Mouse (Mus musculus): ENCODE measurements at regions not wholly inside any gene's neighbourhood (a gene's known extent, or its start where the extent isn't known, plus 50 kb on each side); places are given as distances from the start of the nearest gene placed in this dataset.

- Histone ChIP-seq H3K9ac (ENCODE audit: low read depth, low read length) (no peak overlapping the region), H3K36me3 (ENCODE audit: control insufficient read depth, insufficient read depth, low read length) (no peaks in the 10 kb centered on the region), H3K79me2 (ENCODE audit: control insufficient read depth, insufficient read depth, low read length) (no peaks in the 10 kb centered on the region), H3K27me3 (ENCODE audit: control insufficient read depth, insufficient read depth, low read length) (no peaks in the 10 kb centered on the region), H3K4me1 (ENCODE audit: control insufficient read depth, insufficient read depth, low read length) (no peaks in the 10 kb centered on the region), H3K27ac (replicated peaks; ENCODE audit: insufficient read depth, low read depth, low read length) (no peak overlapping the region), H3K4me3 (ENCODE audit: insufficient read depth, low read depth, low read length) (no peak overlapping the region)
- TF ChIP-seq POLR2A (IDR thresholded peaks at IDR 0.05; ENCODE audit: extremely low read depth, insufficient read depth, low read length): no peak
- TF ChIP-seq CTCF (IDR thresholded peaks at IDR 0.05; ENCODE audit: low read depth, low read length): no peak
- 61% methylated on average over 4 of the region's 4 CpGs for WGBS
- DNase-seq (ENCODE audit: extremely low read depth, low read depth, low spot score): no peak
Measured at GRCm38 (mm10) chr1:45031436-45032027, 279.8 kb upstream of the Col3a1 start.

GRCm38 (mm10) chr1:45033343-45033742 lies 278.0 kb upstream of the Col3a1 start:
- no peaks in the 10 kb centered on the region for H3K27me3 ChIP-seq (ENCODE audit: control insufficient read depth, insufficient read depth, low read length)
- no peaks in the 10 kb centered on the region for H3K79me2 ChIP-seq (ENCODE audit: control insufficient read depth, insufficient read depth, low read length)
- 77% methylated on average over 7 of the region's 7 CpGs for WGBS
- H3K36me3 ChIP-seq (ENCODE audit: control insufficient read depth, insufficient read depth, low read length): no peaks in the 10 kb centered on the region
- no peak for DNase-seq (ENCODE audit: extremely low read depth, low read depth, low spot score)
- no peak overlapping the region for H3K27ac ChIP-seq (replicated peaks; ENCODE audit: insufficient read depth, low read depth, low read length)
- H3K4me3 ChIP-seq (ENCODE audit: insufficient read depth, low read depth, low read length): no peak overlapping the region
- no peaks in the 10 kb centered on the region for H3K4me1 ChIP-seq (ENCODE audit: control insufficient read depth, insufficient read depth, low read length)
- TF ChIP-seq CTCF (IDR thresholded peaks at IDR 0.05; ENCODE audit: low read depth, low read length): no peak
- TF ChIP-seq POLR2A (IDR thresholded peaks at IDR 0.05; ENCODE audit: extremely low read depth, insufficient read depth, low read length): no peak
- no peak overlapping the region for H3K9ac ChIP-seq (ENCODE audit: low read depth, low read length)

GRCm38 (mm10) chr1:45041328-45041727 lies 270.0 kb upstream of the Col3a1 start:
- TF ChIP-seq POLR2A (IDR thresholded peaks at IDR 0.05; ENCODE audit: extremely low read depth, insufficient read depth, low read length) (no peak), CTCF (IDR thresholded peaks at IDR 0.05; ENCODE audit: low read depth, low read length) (no peak)
- 79% methylated on average over 1 of the region's 1 CpGs for WGBS
- Histone ChIP-seq H3K36me3 (ENCODE audit: control insufficient read depth, insufficient read depth, low read length) (no peaks in the 10 kb centered on the region), H3K79me2 (ENCODE audit: control insufficient read depth, insufficient read depth, low read length) (no peaks in the 10 kb centered on the region), H3K4me1 (ENCODE audit: control insufficient read depth, insufficient read depth, low read length) (no peaks in the 10 kb centered on the region), H3K9ac (ENCODE audit: low read depth, low read length) (no peak overlapping the region), H3K27me3 (ENCODE audit: control insufficient read depth, insufficient read depth, low read length) (no peaks in the 10 kb centered on the region), H3K4me3 (ENCODE audit: insufficient read depth, low read depth, low read length) (no peak overlapping the region), H3K27ac (replicated peaks; ENCODE audit: insufficient read depth, low read depth, low read length) (no peak overlapping the region)
- DNase-seq (ENCODE audit: extremely low read depth, low read depth, low spot score): no peak

GRCm38 (mm10) chr1:45041815-45042214 lies 269.5 kb upstream of the Col3a1 start:
- Histone ChIP-seq H3K27ac (replicated peaks; ENCODE audit: insufficient read depth, low read depth, low read length) (no peak overlapping the region), H3K4me1 (ENCODE audit: control insufficient read depth, insufficient read depth, low read length) (no peaks in the 10 kb centered on the region), H3K4me3 (ENCODE audit: insufficient read depth, low read depth, low read length) (no peak overlapping the region), H3K36me3 (ENCODE audit: control insufficient read depth, insufficient read depth, low read length) (no peaks in the 10 kb centered on the region), H3K79me2 (ENCODE audit: control insufficient read depth, insufficient read depth, low read length) (no peaks in the 10 kb centered on the region), H3K27me3 (ENCODE audit: control insufficient read depth, insufficient read depth, low read length) (no peaks in the 10 kb centered on the region), H3K9ac (ENCODE audit: low read depth, low read length) (no peak overlapping the region)
- TF ChIP-seq POLR2A (IDR thresholded peaks at IDR 0.05; ENCODE audit: extremely low read depth, insufficient read depth, low read length) (no peak), CTCF (IDR thresholded peaks at IDR 0.05; ENCODE audit: low read depth, low read length) (no peak)
- no peak for DNase-seq (ENCODE audit: extremely low read depth, low read depth, low spot score)

GRCm38 (mm10) chr1:45043245-45043926 lies 268.0 kb upstream of the Col3a1 start:
- TF ChIP-seq CTCF (IDR thresholded peaks at IDR 0.05; ENCODE audit: low read depth, low read length) (no peak), POLR2A (IDR thresholded peaks at IDR 0.05; ENCODE audit: extremely low read depth, insufficient read depth, low read length) (no peak)
- no peak for DNase-seq (ENCODE audit: extremely low read depth, low read depth, low spot score)
- Histone ChIP-seq H3K4me3 (ENCODE audit: insufficient read depth, low read depth, low read length) (no peak overlapping the region), H3K36me3 (ENCODE audit: control insufficient read depth, insufficient read depth, low read length) (no peaks in the 10 kb centered on the region), H3K9ac (ENCODE audit: low read depth, low read length) (no peak overlapping the region), H3K27me3 (ENCODE audit: control insufficient read depth, insufficient read depth, low read length) (no peaks in the 10 kb centered on the region), H3K4me1 (ENCODE audit: control insufficient read depth, insufficient read depth, low read length) (no peaks in the 10 kb centered on the region), H3K79me2 (ENCODE audit: control insufficient read depth, insufficient read depth, low read length) (no peaks in the 10 kb centered on the region), H3K27ac (replicated peaks; ENCODE audit: insufficient read depth, low read depth, low read length) (no peak overlapping the region)

GRCm38 (mm10) chr1:45090841-45091535 lies 220.3 kb upstream of the Col3a1 start:
- 78% methylated on average over 10 of the region's 10 CpGs for WGBS
- no peak for DNase-seq (ENCODE audit: extremely low read depth, low read depth, low spot score)
- Histone ChIP-seq H3K4me1 (ENCODE audit: control insufficient read depth, insufficient read depth, low read length) (no peaks in the 10 kb centered on the region), H3K27ac (replicated peaks; ENCODE audit: insufficient read depth, low read depth, low read length) (no peak overlapping the region), H3K27me3 (ENCODE audit: control insufficient read depth, insufficient read depth, low read length) (no peaks in the 10 kb centered on the region), H3K79me2 (ENCODE audit: control insufficient read depth, insufficient read depth, low read length) (no peaks in the 10 kb centered on the region), H3K36me3 (ENCODE audit: control insufficient read depth, insufficient read depth, low read length) (no peaks in the 10 kb centered on the region), H3K4me3 (ENCODE audit: insufficient read depth, low read depth, low read length) (no peak overlapping the region), H3K9ac (ENCODE audit: low read depth, low read length) (no peak overlapping the region)
- no peak for TF ChIP-seq POLR2A (IDR thresholded peaks at IDR 0.05; ENCODE audit: extremely low read depth, insufficient read depth, low read length)
- no peak for TF ChIP-seq CTCF (IDR thresholded peaks at IDR 0.05; ENCODE audit: low read depth, low read length)

Measured in liver, adult 2 months (tissue).